Mouse (Mus musculus): ENCODE measurements at regions not wholly inside any gene's neighbourhood (a gene's known extent, or its start where the extent isn't known, plus 50 kb on each side); places are given as distances from the start of the nearest gene placed in this dataset.

DNA sequence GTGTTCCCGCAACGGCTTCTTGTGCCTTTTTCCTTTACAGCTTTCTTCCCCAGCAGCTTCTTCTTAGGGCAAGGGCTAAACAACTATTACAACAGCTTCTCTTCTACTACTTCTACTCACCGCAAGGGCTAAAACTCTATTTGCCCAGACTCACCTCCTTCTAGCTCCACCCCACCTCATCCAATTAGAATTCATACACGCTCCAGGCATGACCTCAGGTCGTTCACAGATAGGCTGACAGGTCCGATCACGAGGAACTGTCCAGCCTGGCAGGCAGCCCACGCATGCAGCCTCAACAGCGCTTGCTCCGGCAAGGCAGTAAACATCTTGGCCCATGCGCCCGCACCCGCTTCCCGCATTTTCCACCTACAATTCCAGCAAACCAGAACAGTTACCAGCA, 844.9 kb downstream of the Kcnma1 start:
- no peak overlapping the region for H3K27ac ChIP-seq (ENCODE audit: low read depth)
- no peak overlapping the region for H3K9ac ChIP-seq (replicated peaks; ENCODE audit: low read depth, low read length)
- H3K4me2 ChIP-seq (ENCODE audit: low read depth, low read length) = no peak overlapping the region
- H3K4me3 ChIP-seq (ENCODE audit: low read depth, low read length) = no peak overlapping the region
- 67% methylated on average over 14 of the region's 14 CpGs for WGBS
- no peak for ATAC-seq (ENCODE audit: insufficient read depth, low read depth)
- H3K4me1 ChIP-seq (ENCODE audit: control insufficient read depth, insufficient read depth) = no peaks in the 10 kb centered on the region
- H3K36me3 ChIP-seq (replicated peaks; ENCODE audit: control insufficient read depth, insufficient read depth, low read length) = no peaks in the 10 kb centered on the region
- H3K27me3 ChIP-seq (ENCODE audit: control insufficient read depth, insufficient read depth, low read length) = no peaks in the 10 kb centered on the region
- no peak for TF ChIP-seq EP300 (IDR thresholded peaks at IDR 0.05; ENCODE audit: low read depth)
- DNase-seq (ENCODE audit: low spot score) = no peak
- H3K9me3 ChIP-seq (replicated peaks; ENCODE audit: control insufficient read depth, low read length) = no peaks in the 10 kb centered on the region

DNA sequence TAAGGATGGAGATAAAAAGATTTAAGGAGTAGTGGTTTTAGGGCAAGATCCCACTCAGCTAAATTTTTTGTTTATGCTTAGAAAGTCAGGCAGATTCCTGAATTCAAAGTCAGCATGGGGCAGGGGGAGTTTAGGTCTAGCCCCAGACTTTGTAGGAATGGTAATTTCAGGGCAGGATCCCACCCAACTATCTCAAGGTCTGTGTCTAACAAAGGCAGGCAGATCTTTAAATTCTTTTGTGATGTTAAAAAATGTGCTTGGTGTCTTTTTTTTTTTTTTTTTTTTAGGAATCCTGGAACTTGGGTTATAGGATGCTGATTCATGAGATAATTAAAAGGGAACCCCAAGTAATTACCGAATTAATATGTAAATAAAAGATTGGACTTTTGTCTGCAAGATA, 853.7 kb downstream of the Kcnma1 start:
- 29% methylated on average over 1 of the region's 1 CpGs for WGBS

GRCm38 (mm10) chr14:23150431-23150830, 863.9 kb downstream of the Kcnma1 start:
- Histone ChIP-seq H3K9ac (replicated peaks; ENCODE audit: low read depth, low read length) (no peak overlapping the region), H3K4me3 (ENCODE audit: low read depth, low read length) (no peak overlapping the region), H3K4me2 (ENCODE audit: low read depth, low read length) (no peak overlapping the region), H3K27ac (ENCODE audit: low read depth) (no peak overlapping the region), H3K4me1 (ENCODE audit: control insufficient read depth, insufficient read depth) (no peaks in the 10 kb centered on the region), H3K9me3 (replicated peaks; ENCODE audit: control insufficient read depth, low read length) (no peaks in the 10 kb centered on the region), H3K36me3 (replicated peaks; ENCODE audit: control insufficient read depth, insufficient read depth, low read length) (no peaks in the 10 kb centered on the region), H3K27me3 (ENCODE audit: control insufficient read depth, insufficient read depth, low read length) (no peaks in the 10 kb centered on the region)
- ATAC-seq (ENCODE audit: insufficient read depth, low read depth) (no peak), DNase-seq (ENCODE audit: low spot score) (no peak)
- TF ChIP-seq CTCF (IDR thresholded peaks at IDR 0.05; ENCODE audit: low read depth) (no peak), EP300 (IDR thresholded peaks at IDR 0.05; ENCODE audit: low read depth) (no peak)

More for the DNA sequence above, 853.7 kb downstream of the Kcnma1 start:
- Histone ChIP-seq H3K4me1 (ENCODE audit: control insufficient read depth, insufficient read depth) (no peaks in the 10 kb centered on the region), H3K27ac (ENCODE audit: low read depth) (no peak overlapping the region), H3K27me3 (ENCODE audit: control insufficient read depth, insufficient read depth, low read length) (no peaks in the 10 kb centered on the region), H3K9ac (replicated peaks; ENCODE audit: low read depth, low read length) (no peak overlapping the region), H3K4me2 (ENCODE audit: low read depth, low read length) (no peak overlapping the region), H3K4me3 (ENCODE audit: low read depth, low read length) (no peak overlapping the region), H3K36me3 (replicated peaks; ENCODE audit: control insufficient read depth, insufficient read depth, low read length) (no peaks in the 10 kb centered on the region), H3K9me3 (replicated peaks; ENCODE audit: control insufficient read depth, low read length) (no peaks in the 10 kb centered on the region)
- DNase-seq (ENCODE audit: low spot score) = no peak
- TF ChIP-seq CTCF (IDR thresholded peaks at IDR 0.05; ENCODE audit: low read depth) (no peak), EP300 (IDR thresholded peaks at IDR 0.05; ENCODE audit: low read depth) (no peak)
- no peak for ATAC-seq (ENCODE audit: insufficient read depth, low read depth)

GRCm38 (mm10) chr14:23146981-23147380, 867.3 kb downstream of the Kcnma1 start:
- DNase-seq (ENCODE audit: low spot score) = no peak
- Histone ChIP-seq H3K27ac (ENCODE audit: low read depth) (no peak overlapping the region), H3K9me3 (replicated peaks; ENCODE audit: control insufficient read depth, low read length) (no peaks in the 10 kb centered on the region), H3K4me2 (ENCODE audit: low read depth, low read length) (no peak overlapping the region), H3K4me3 (ENCODE audit: low read depth, low read length) (no peak overlapping the region), H3K27me3 (ENCODE audit: control insufficient read depth, insufficient read depth, low read length) (no peaks in the 10 kb centered on the region), H3K9ac (replicated peaks; ENCODE audit: low read depth, low read length) (no peak overlapping the region), H3K4me1 (ENCODE audit: control insufficient read depth, insufficient read depth) (no peaks in the 10 kb centered on the region), H3K36me3 (replicated peaks; ENCODE audit: control insufficient read depth, insufficient read depth, low read length) (no peaks in the 10 kb centered on the region)
- WGBS = 62% methylated on average over 1 of the region's 1 CpGs
- ATAC-seq (ENCODE audit: insufficient read depth, low read depth) = no peak
- TF ChIP-seq CTCF (IDR thresholded peaks at IDR 0.05; ENCODE audit: low read depth) (no peak), EP300 (IDR thresholded peaks at IDR 0.05; ENCODE audit: low read depth) (no peak)

GRCm38 (mm10) chr14:23140385-23140784, 873.9 kb downstream of the Kcnma1 start:
- no peak overlapping the region for H3K9ac ChIP-seq (replicated peaks; ENCODE audit: low read depth, low read length)
- H3K4me1 ChIP-seq (ENCODE audit: control insufficient read depth, insufficient read depth) = no peaks in the 10 kb centered on the region
- H3K4me2 ChIP-seq (ENCODE audit: low read depth, low read length) = no peak overlapping the region
- no peak overlapping the region for H3K4me3 ChIP-seq (ENCODE audit: low read depth, low read length)
- H3K27ac ChIP-seq (ENCODE audit: low read depth) = no peak overlapping the region
- H3K27me3 ChIP-seq (ENCODE audit: control insufficient read depth, insufficient read depth, low read length) = no peaks in the 10 kb centered on the region
- H3K36me3 ChIP-seq (replicated peaks; ENCODE audit: control insufficient read depth, insufficient read depth, low read length) = no peaks in the 10 kb centered on the region
- TF ChIP-seq CTCF (IDR thresholded peaks at IDR 0.05; ENCODE audit: low read depth) = no peak
- TF ChIP-seq EP300 (IDR thresholded peaks at IDR 0.05; ENCODE audit: low read depth) = no peak
- WGBS = 92% methylated on average over 1 of the region's 1 CpGs
- H3K9me3 ChIP-seq (replicated peaks; ENCODE audit: control insufficient read depth, low read length) = no peaks in the 10 kb centered on the region
- DNase-seq (ENCODE audit: low spot score) = no peak
- no peak for ATAC-seq (ENCODE audit: insufficient read depth, low read depth)

DNA sequence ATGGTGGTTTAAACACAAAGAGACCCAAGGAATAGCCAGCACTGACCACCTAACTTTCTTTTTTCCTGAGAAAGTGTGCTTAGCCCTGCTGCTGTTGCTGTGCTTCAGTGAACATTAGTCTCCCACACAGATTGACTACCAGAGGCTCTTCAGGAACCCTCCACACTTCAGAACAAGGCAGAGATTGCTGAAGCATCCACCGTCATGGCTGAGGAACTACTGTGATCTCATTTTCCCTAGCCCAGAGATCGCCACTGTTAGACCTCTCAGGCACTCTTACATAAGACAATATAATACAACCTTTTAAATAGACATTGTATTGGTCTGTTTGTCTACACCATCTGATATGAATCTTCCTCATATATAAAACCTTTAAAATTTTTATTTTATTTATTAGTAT, 879.6 kb downstream of the Kcnma1 start:
- no peaks in the 10 kb centered on the region for H3K9me3 ChIP-seq (replicated peaks; ENCODE audit: control insufficient read depth, low read length)
- H3K27me3 ChIP-seq (ENCODE audit: control insufficient read depth, insufficient read depth, low read length) = no peaks in the 10 kb centered on the region
- DNase-seq (ENCODE audit: low spot score) = no peak
- no peaks in the 10 kb centered on the region for H3K4me1 ChIP-seq (ENCODE audit: control insufficient read depth, insufficient read depth)
- H3K36me3 ChIP-seq (replicated peaks; ENCODE audit: control insufficient read depth, insufficient read depth, low read length) = no peaks in the 10 kb centered on the region
- no peak overlapping the region for H3K9ac ChIP-seq (replicated peaks; ENCODE audit: low read depth, low read length)
- WGBS = 84% methylated on average over 2 of the region's 2 CpGs
- ATAC-seq (ENCODE audit: insufficient read depth, low read depth) = no peak
- no peak for TF ChIP-seq CTCF (IDR thresholded peaks at IDR 0.05; ENCODE audit: low read depth)
- no peak for TF ChIP-seq EP300 (IDR thresholded peaks at IDR 0.05; ENCODE audit: low read depth)
- H3K27ac ChIP-seq (ENCODE audit: low read depth) = no peak overlapping the region
- H3K4me3 ChIP-seq (ENCODE audit: low read depth, low read length) = no peak overlapping the region
- H3K4me2 ChIP-seq (ENCODE audit: low read depth, low read length) = no peak overlapping the region
